Mouse (Mus musculus) lung, postnatal 4 days (tissue): ENCODE results near the gene Fhit.

Source experiments
- DNase-seq, 2 experiments: peaks; one replicate each; pipeline ENCODE4 v3.0.0; 2021

The Fhit gene

DNA sequence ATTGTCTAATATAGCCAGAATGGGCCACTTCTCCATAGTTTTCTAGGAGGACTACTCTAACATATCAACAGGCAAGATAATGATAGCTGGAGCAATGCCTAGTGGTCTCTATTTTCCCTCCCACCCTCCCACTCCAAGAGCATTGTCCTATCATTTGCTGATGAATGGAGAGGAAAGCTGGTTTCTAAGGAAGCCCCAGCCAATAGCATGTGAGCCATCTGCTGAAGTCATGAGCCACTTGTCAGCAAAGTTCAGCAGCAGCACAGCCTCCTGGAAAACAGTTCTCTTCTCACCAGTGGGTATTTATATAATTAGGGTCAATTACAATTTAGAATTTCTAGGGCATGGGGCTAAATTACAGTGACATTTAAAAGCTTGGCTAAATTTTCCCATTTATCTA is 1035.3 kb downstream of the Fhit start:
- DNase-seq: no peak

GRCm38 (mm10) chr14:10122176-10122575 is 1039.7 kb downstream of the Fhit start:
- DNase-seq: no peak

DNA sequence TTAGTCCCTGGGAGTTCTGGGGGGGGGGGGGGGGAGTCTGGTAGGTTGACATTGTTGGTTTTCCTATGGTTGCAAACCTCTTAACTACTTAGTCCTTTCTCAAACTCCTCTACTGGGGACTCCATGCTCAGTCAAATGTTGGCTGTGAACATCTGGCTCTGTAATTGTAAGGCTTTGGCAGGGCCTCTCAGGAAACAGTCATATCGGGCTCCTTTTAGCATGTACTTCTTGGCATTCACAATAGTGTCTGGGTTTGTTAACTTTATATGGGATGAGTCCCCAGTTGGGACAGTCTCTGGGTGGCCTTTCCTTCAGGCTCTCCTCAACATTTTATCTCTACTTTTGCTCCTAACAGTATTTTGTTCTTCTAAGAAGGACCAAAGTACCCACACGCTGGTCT is 1065.6 kb downstream of the Fhit start:
- no peak for DNase-seq

GRCm38 (mm10) chr14:10079062-10079461 is 1082.8 kb downstream of the Fhit start:
- DNase-seq: no peak

GRCm38 (mm10) chr14:10049947-10050346 is 1111.9 kb downstream of the Fhit start:
- DNase-seq: no peak

DNA sequence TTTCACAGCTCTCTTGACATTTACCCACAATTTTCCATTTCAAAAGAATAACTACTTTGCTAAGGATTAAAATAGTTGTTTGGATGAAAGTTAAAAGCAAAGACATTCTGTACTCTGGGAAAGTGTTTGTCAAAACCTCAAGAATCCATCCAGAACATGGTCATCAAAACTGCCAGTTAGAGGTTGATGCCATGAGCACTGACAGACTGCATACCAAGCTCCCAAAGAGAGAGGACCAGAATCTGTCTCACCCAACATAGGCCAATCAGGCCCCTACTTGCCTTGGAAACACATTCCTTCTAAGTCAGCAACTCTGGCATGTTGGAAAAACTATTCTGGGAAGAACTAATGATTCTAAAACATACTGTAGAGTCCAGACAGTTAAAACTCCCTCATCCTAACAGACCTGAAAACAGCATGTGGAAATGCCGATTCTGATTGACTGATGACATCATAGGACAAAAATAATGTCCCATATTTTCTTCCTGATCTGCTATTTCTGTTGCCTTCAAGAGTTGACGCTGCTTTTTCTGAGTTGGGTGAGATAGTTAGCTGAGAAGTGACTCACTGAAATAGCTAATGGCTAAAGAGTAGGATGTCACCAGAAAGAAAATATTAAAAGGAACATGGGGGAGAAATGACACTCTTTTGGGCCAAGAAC is 1114.6 kb downstream of the Fhit start:
- DNase-seq: no peak

- no peak for DNase-seq
Observed at GRCm38 (mm10) chr14:10046336-10047122, 1115.3 kb downstream of the Fhit start.

GRCm38 (mm10) chr14:10038021-10038420 is 1123.8 kb downstream of the Fhit start:
- DNase-seq: no peak

- DNase-seq: no peak
Observed at GRCm38 (mm10) chr14:10036685-10037215, 1125.1 kb downstream of the Fhit start.

DNA sequence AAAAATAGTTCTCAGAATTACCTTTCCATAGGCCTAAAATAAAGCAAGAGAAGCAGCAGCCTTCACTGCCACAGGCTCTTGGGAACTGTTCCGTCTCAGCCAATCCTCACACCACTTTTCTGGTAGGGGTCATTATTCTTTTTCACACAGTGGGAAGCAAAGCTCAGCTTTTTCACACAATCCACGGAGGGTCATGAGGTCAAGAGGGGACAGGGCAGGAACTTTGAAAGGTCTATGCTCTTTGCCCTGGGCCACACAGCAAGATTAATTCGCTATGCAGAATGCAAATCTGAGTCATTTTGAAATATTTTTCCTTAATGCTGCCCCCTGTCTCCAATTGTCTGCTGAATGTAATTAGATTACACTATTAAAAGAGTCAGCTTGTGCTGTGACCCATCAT is 1126.2 kb downstream of the Fhit start:
- DNase-seq: no peak

DNA sequence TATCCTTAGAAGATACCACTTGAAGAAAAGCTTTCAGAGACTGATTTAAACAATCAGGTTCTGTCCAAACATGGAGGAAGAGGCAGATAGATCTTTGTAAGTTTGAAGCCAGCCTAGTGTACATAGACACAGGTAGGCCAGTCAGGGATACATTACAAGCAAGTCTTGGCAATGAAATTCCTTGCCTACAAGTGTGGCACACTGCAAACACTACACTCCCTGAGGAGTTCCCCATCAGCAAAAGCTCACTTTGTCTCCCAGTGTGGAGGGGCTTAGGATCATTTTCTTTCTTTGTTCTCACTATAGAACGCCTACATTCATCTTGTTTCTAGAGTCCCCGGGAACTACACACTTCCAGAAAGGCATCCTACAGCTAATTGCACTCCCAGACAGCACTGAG is 1126.6 kb downstream of the Fhit start:
- DNase-seq: no peak

GRCm38 (mm10) chr14:10023382-10023781 is 1138.5 kb downstream of the Fhit start:
- DNase-seq: no peak

GRCm38 (mm10) chr14:10022304-10022703 is 1139.5 kb downstream of the Fhit start:
- no peak for DNase-seq

GRCm38 (mm10) chr14:10020400-10021140 is 1141.3 kb downstream of the Fhit start:
- no peak for DNase-seq

GRCm38 (mm10) chr14:10013817-10014266 is 1148.0 kb downstream of the Fhit start:
- DNase-seq: no peak

GRCm38 (mm10) chr14:10013003-10013816 is 1148.6 kb downstream of the Fhit start:
- DNase-seq: no peak

GRCm38 (mm10) chr14:10006278-10006677 is 1155.6 kb downstream of the Fhit start:
- DNase-seq: peak; percentile 14 to 56

GRCm38 (mm10) chr14:10003847-10004246 is 1158.0 kb downstream of the Fhit start:
- DNase-seq: no peak

DNA sequence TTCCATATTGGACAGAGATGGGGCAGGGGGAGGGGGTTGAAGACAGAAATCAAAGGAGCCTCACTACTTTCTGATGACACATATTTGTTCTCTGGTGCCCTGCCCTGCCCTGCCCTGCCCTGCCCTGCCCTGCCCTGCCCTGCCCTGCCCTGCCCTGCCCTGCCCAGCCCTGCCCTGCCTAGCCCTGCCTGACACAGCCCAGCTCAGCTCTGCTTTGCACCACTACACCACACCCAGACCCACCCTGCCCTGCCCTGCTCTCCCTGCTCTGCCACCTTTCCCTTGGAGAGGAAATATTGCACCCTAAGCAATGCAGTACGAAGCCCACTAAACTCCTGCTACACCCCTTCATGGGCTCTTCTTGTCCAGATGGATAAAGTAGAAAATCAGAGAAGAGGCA is 1171.2 kb downstream of the Fhit start:
- no peak for DNase-seq

GRCm38 (mm10) chr14:9976934-9977510 is 1184.8 kb downstream of the Fhit start:
- no peak for DNase-seq

DNA sequence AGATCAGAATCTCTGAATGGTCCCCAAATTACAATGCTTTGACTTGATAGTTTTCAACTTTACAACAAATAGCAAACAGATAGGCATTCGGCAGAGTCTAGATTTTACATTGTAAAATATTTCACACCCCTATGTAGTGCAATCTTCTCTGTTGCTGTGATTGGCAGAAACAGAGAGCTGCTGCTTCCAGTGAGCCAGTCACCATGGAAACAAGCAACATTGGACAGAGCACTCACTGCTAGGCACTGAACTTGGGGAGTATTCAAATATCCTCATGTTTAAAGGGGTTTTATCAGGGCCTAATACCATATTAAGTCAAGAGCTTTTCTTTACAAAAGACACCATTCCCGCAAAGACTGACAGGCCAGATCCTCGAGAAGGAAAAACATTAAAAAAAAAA is 1187.4 kb downstream of the Fhit start:
- no peak for DNase-seq

- DNase-seq: no peak
Observed at GRCm38 (mm10) chr14:9963853-9964252, 1198.0 kb downstream of the Fhit start.
